Mouse (Mus musculus): Measurements from ENCODE around the gene Pex1.
"Not testable (repeated sequence)": the region's sequence is repeated elsewhere in the genome, so short reads cannot be mapped to it uniquely, and the experiment has no call there.

Gene Pex1

DNA sequence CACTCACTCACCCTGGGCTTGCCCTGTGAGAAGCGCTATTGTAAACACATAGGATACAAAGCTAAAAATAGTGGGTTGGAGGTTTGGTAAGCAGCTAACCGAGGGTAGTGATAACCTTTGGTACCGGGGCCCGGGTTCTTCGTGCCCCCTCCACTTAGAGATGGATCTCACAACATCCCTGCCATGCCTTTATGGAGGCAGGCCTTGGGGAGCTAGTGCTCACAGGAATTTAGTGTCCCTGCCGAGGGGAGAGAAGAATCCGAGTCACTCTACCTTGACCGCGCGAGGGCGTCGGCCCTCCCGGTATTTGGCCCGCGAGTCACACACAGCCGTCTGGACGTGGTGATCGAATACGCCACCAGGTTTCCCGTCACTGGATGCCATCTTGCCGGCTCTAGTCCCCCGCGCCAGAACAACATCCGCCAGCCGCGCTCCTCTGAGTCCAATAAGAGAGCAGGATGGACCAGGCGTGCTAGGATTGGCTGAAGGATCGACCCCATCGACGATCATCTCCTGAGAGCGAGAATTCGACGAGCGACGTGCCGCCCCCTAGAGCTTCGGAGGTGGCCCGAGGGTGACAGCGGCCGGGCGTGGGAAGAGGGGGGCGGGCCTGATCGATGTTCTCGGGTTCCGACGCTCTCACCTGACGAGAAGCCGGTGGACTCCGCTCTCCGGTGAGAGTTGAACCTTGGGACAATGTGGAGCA is at the start of gene Pex1:
TSS of gene Pex1 (plus strand) at position 374 of the 706 bp plus-strand sequence.
- DNase-seq: peak; percentile 97

DNA sequence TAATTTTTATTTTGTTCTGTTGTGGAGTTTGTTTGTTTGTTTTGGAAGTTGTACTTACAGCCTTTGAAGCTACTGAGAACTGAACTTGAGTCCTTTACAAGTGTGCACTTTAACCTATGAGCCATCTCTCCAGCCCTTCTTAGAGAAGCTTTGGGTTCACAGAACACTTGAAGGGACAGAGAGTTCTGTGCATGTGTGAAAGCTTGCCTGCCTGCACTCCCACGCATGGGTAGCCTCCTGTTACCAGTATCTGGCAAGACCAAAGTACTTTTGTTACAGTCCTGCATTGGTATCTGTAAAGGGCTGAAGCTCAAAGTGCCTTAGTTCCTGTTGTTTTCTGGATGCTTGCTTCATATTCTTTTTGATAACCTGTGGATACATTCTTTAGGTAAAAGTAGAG is 49.6 kb upstream of the Pex1 start:
- no peak for DNase-seq

DNA sequence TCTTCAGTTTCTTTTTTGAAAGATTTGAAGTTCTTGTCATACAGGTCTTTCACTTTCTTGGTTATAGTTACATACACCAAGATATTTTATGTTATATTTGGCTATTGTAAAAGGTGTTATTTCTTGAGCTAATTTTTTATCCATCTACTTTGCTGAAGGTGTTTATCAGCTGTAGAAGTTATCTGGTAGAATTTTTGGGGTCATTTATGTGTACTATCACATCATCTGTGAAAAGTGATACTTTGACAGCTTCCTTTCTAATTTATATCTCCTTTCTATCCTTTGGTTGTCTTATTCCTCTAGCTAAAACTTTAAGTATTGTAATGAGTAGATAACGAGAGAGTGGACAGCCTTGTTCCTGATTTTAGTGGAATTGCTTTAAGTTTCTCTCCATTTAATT is 44.4 kb upstream of the Pex1 start:
- no peak for DNase-seq

DNA sequence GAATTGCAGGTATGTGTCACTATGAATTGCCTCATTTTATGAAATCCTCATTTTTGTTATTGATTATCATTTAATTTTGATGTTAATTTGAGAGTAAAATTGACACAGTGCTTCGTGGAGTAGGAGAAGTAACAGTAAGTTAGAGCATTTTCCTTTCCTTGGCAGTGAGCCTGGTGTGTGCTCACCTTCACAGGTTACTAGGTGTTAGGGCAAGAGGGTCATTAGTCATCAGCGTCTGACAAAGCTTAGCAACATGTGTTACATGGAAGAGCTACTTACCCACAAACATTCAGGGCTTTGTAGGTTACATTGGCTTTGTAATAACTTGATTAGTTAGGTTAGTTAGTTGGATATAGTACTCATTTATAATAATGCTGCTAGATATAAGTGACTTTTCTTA is 41.7 kb upstream of the Pex1 start:
- DNase-seq: no peak

DNA sequence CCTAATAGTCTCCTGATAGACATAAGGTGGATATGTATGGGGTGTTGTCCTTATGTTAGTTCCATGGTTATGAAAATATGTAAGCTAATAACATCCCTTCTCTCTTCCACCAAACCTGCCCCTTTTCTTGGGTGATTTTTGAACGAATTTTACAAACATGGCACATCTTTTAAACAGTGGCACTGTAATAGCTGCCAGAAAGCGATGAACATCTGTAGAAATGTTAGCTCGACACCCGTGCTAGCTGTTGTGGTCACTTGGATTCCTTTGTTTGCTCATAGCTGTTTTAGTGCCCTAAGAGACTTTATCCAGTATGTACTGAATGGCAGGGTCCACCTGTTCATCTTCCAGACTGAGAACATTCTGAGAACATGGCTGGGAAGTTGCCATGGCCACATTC is 24.6 kb upstream of the Pex1 start, which contains the start of gene 1700109H08Rik:
TSS of gene 1700109H08Rik (plus strand) at position 301 of the 400 bp plus-strand sequence.
- DNase-seq: no peak

DNA sequence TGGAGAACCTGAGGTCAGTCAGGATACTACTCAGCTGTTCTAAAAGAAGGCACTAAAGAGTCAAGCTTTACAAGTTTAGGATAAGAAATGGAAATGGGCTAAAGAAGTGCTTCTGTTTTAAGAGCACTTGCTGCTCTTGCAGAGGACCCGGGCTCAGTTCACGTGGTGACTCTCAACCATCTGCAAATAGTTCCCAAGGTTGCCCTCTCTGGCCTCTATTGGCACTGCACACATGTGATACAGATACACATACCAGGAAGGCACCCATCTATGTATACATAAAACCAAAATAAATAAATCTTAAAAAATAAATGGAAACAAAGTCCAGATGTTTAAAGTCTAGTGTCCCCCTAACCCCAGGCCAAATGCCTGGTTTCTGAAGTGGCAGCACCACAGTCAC is 21.0 kb upstream of the Pex1 start:
- no peak for DNase-seq

DNA sequence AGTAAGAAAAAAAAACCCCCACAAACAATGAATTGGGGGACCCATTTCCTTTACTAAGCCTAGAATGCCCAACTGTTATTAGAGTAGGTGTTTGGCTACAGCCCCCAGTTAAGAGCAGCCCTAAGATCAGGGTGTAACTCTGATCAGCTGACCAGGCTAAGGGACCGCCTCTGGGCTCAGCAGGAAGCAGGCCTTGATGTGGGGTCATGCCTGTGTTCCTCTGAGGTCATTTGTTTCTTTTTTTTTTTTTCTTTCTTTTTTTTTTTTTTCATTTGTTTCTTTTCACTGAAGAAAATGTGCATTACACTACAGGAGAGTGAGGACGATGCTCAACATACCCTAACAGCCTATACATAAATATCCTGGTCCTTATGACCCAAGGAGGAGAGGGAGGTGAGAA is 17.9 kb upstream of the Pex1 start:
- no peak for DNase-seq

DNA sequence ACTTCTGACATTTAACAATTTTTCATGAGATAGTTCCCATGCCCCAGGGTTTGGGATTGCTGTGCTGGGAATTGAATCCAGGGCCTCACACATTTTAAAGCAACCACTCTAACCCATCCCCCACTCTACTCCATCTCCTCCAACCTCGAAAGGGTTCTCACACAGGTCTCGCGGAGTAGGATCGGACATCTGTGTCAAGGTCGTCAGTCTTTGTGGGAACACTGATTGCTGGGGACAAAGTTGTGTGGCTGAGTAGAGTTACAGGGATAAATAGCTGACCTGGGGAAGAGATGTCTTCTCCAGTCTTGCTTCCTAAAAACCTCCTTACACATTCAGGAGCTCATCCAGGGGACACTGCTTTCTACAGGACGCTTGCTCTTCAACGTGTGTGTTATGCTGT is 16.8 kb upstream of the Pex1 start:
- DNase-seq: no peak

DNA sequence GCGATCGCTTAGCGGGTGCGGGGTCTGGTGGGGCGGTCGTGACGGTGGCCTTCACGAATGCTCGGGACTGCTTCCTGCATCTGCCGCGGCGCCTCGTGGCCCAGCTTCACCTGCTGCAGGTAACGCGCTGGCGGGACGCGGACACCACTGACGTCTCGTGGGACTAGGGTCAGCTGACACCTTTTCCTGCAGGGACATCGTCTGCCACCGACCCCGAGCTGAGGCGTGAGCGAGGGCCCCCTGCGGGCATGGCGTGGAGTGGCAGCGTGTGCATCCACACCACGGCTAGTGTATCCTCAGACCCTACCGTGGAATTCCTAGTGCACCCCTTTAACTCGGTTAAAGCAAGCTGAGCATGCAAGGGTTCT is 517 bp downstream of the Pex1 start, which contains the start of gene Rbm48:
TSS of gene Rbm48 (minus strand) at position 187 of the 368 bp plus-strand sequence.
- DNase-seq: peak; percentile 87 to 89

DNA sequence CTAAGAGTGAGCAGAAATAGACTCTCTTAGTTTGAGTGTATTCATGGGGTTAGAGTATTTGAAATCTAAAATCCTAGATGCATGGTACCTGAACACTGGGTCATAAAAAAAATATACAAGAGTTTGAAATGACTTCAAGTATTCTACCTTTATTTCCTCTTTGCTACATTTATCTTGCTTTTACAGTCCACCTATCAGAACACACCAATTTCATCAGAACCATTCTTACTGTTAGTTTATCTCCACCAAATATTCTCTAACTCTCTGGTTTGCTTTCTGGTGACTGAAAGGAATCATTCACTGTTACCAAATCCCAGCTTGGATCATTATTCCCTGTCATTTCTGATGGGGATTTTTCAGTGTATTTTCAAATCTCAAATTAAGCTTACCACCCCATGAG is 1.3 kb downstream of the Pex1 start:
- no peak for DNase-seq

DNA sequence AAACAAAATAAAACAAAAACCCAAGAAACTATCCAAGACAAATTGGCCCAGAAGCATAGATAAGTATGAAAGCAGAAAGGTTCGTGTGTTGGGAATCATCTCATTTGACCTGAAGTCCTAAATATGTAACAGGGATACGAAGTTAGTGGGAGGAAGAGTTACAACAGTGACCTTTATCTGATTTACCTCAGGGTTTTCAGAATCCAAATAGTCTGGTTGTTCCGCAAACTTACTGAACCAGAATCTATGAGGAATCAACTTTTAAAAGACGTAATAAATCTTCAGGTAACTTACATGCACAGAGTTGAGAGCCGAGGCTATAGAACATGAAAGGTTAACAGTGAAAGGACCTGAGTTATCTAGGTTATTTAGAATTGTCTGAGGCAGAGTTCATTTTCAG is 2.9 kb downstream of the Pex1 start:
- no peak for DNase-seq

DNA sequence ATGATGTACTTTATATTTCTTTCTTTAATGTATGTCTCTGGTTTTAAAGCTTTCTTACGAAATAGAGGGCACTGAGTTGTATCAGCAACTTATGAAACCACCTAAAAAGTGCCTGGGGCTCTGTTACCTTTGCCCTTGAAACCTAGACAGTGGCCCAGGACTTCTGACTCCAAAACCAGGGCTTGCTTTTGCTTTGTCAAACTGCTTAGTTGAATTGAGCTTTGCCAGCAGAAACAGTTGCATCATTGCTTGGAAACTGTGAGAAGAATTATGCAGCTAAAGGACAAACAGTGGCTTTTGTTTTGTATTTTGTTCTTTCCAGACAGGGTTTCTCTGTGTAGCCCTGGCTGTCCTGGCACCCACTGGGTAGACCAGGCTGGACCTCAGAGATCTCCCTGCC is 4.4 kb downstream of the Pex1 start:
- no peak for DNase-seq

DNA sequence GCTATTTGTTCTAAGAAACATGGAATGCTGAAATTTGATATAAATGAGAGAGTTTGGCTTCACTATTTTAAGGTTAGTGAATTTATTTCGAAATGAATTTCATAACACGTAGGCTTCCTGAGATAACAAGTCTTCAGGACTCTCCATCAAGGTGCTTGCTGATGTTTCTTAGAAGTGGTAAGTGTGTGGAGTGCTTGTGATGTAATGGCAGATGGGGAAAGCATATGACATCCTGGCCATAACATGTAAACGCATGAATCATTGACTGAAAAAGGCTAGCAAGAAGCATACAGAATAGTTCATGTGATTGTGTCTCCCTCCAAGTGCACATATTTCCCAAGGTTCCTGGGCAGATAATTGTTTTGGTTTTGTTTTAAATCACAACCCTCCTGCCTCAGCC is 4.9 kb downstream of the Pex1 start:
- DNase-seq: no peak

DNA sequence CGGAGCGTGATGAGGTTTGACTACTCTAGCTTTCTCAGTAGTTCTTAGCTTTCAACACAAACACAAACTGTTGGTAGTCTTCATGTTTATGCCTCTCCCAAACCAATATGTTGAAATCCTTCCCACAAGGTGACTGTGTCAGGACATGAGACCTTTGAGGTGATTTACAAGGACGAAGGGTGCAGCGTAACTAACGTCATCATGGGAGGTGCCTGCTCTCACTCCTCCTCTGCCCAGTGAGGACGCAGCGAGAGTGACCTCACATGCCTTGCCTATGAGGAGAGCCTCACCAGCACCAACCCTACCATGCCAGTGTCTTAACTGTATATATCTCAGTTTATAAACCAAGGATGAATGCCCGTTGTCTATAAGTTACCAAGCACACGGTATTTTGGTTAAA is 11.2 kb downstream of the Pex1 start:
- no peak for DNase-seq

DNA sequence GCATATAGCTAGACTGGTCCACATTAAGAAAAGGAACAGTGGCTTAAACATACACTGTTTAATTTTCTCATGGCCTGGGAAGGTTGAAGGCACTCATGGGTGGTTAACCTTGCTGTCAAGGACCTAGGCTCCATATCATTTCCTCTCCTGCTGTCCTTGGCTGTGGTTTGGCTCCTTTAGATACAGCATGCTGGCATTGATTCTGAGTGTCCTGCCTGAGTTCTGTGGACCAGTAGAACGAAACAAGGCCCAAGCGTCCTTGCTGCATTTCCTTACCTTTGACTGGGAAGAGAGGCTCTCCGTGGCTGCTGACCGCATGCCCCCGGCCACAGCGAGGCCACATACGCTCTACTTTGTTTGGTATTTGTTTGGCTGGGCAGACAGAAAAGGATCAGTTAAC is 13.4 kb downstream of the Pex1 start:
- no peak for DNase-seq

DNA sequence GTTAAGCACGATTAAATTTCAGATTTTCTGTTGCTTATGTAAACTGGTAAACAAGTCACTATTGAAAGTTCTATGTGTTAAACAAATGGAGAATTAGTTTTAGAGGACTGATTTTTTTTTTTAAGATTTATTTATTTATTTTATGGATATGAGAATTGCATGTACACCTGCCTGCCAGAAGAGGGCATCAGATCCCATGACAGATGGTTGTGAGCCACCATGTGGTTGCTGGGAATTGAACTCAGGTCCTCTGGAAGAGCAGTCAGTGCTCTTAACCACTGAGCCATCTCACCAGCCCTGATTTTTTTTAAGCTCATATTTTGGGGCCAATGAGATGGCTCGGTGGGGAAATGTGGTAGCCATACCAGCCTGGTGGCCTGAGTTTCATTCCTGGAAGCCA is 16.0 kb downstream of the Pex1 start:
- not testable (repeated sequence) for DNase-seq

DNA sequence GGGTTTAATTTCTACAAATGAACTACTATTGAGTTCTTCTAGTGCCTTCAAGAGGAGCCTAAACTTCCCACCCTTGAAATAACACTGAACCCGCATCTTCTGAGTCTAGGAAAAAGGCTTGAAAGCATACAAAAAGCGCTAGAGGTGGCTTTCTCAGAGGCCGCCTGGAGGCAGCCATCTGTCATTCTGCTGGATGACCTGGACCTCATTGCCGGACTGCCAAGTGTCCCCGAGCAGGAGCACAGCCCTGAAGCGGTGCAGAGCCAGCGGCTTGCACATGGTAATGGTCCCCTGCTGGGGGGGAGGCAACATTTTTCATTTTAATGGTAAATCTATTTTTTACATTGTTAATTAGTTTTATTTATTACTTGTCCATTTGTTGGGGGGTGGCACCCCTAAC is 24.6 kb downstream of the Pex1 start:
- DNase-seq: no peak

DNA sequence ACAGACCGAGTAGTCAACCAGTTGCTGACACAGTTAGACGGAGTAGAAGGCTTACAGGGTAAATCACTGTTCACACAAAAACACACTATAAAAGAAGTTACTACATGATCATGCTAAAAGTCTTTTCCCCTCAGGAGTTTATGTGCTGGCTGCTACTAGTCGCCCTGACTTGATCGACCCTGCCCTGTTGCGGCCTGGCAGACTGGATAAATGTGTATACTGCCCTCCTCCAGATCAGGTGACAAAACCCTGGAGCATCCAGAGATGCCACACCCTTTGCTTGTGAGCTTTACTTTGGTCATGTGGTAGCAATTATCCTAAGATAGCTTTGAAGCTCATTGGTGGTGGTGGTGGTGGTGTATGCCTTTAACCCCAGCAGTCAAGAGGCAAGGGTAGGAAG is 34.2 kb downstream of the Pex1 start:
- no peak for DNase-seq

DNA sequence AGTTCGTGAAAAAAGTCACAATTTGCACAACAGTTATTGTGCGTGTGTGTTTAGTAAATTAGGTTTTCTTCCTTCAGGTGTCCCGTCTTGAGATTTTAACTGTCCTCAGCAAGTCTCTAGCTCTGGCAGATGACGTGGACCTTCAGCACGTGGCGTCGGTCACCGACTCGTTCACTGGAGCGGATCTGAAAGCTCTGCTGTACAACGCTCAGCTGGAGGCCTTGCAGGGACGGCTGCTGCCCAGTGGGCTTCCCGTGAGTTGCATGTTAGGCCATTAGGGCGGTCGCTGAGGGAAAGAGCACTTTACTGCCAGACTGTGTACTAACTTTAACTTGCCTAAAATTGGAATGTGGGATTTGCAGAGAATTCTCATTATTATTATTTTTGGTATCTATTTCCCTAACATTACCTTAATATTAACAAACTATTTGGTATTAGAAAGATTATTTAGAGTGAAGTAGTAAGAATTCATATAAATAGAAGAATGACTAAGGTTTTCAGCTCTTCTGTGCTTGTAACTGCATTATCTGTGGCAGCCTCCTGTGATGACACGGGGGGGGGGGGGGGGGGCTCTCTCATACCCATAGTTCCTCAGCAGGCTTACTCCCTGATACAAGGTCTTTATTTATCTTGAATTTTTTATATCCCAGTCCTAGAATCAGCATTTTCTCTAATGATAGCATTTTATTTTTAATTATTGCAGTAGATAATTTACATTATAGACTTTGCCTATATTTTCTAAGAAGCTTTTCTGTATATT is 35.8 kb downstream of the Pex1 start:
- no peak for DNase-seq

DNA sequence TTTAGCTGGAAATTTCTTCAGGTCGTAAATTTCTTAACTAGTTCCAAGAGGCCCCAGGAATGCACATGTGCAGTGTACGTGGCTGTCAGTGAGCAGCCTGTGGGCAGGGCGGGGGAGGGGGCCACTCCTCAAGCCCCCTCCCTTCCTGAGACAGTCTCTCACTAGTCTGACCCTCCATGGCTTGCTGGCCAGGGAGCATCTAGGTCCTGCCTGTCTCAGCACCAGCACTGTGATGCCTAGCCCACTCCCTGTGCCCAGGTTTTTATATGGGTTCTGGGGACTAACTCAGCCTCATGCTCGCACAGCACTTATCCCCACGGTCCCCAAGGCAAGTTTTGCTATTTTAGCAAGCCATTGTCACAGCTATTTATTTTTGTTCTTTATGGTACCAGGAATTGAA is 36.4 kb downstream of the Pex1 start:
- no peak for DNase-seq

DNA sequence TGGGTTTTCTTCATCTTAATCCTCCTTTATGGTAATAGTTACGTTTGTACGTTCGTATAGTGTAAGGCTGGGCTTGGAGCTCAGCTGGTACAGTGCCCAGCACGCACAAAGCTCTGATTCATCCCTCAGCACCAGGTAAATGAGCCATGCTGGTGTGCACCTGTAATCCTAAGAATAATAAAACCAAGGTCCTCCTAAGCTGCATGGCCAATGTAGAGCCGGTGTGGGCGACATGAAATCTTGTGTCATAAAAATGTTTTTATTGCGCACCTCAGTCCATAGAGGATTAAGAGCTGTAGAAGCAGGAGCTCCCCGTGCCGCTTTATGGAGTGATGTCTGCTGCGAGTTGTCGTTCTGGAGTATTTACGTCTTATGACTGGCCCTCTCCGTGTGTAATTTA is 37.4 kb downstream of the Pex1 start:
- DNase-seq: no peak

DNA sequence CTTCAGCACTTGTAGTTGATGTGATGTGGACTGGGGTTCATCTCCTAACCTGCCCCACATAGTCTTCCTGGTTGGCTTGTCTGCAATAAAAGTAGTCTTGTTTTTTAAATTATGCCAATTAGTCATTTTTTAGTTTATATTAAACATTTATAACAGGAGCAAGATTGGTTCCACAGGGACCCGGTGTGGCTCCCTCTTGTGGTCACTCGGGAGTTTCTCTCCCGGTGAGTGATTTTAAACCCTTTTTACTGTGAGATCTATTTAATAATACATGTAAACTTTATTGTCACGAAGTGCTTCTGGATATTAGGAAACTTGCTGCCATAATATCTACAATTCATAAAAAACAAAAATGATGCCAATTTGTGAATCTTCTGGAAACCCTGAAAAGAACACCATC is 38.1 kb downstream of the Pex1 start:
- DNase-seq: no peak

DNA sequence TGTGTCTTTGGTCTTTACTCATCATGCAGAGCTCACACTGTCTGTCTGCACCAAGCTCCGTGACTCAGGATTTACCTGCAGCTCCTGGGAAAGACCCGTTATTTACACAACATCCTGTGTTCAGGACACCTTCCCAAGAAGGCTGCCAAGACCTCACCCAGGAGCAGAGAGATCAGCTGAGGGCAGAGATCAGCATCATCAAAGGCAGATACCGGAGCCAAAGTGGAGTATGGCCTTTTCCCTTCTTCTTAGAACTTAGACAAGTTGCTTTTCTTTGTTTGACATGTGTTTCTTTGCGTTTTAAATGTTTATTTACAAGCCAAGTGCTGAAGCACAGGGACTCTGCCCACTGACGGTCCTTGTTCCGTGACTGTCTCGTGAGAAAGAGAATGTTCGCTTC is 39.4 kb downstream of the Pex1 start:
- no peak for DNase-seq

DNA sequence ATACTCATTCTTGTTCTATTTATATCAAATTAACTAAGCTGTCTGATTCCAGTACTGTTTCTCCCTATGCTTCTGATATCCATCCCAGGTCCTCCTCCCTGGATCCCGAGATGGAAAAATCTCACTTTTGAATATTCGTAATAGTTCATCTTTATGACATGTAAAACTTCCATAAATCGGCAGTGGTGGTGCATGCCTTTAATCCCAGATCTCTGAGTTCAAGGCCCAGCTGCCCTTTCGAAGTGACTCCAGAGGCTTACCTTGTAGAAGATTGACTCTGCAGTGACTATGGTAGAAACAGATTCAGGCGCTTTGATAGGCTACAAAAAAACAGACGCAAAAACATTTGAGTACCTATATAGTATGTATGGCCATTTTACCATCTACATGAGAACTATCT is 48.8 kb downstream of the Pex1 start:
- DNase-seq: no peak

DNA sequence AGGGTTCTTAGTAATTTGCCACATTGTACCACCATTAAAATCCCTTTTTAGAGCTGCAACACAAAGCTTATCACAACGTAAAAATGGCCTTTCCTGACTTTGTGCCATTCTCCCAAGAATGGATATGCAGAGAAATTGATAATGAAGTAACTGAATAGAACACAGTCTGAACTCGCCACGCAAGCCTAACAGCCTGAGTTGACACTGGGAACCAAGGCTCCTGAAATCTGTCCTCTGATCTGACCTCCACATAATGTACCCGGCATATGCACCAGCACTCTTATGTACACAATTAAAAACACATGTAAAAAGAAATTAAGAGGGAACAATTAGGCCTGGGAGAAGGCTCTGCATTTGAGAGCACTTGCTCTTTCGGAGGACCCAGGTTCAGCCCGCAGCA is 49.5 kb downstream of the Pex1 start:
- DNase-seq: no peak
